Mouse (Mus musculus) frontal cortex, postnatal 14 days (tissue): ENCODE data around the gene Gstm7.
"Not testable (repeated sequence)": the region's sequence is repeated elsewhere in the genome, so short reads cannot be mapped to it uniquely, and the experiment has no call there.

Experiments used
- DNase-seq, 2 experiments: peaks; one replicate each; pipeline ENCODE4 v3.0.0; 2022; ENCODE audit warnings: low spot score in 2 of 2

Gene Gstm7

GRCm38 (mm10) chr3:107935268-107935667 is 3.7 kb upstream of the Gstm7 start:
- no peak for DNase-seq

GRCm38 (mm10) chr3:107932128-107932527 is 511 bp upstream of the Gstm7 start:
- no peak for DNase-seq

- no peak for DNase-seq
Measured at GRCm38 (mm10) chr3:107931134-107931533, 483 bp downstream of the Gstm7 start.

DNA sequence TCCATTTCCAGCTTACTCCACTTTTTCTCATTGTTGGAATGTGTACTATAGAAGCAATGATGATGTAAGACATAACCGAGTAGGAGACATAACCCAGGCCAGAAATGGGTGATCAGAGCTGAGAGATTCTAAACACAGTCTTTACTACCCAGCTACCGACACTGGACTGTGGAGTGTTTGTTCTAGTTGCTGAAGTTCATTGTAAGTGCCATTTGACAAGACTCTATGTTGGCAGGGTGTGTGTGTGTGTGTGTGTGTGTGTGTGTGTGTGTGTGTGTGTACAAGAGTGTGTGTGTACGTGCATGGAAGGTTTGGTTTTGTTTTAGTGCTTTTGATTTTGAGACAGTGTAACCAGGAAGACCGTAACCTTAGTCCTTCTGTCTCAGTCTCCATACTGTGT is 1.9 kb downstream of the Gstm7 start:
- no peak for DNase-seq

- DNase-seq, result no peak
Measured at GRCm38 (mm10) chr3:107929243-107929642, 2.4 kb downstream of the Gstm7 start.

GRCm38 (mm10) chr3:107928691-107929090 is 2.9 kb downstream of the Gstm7 start:
- DNase-seq, result no peak

DNA sequence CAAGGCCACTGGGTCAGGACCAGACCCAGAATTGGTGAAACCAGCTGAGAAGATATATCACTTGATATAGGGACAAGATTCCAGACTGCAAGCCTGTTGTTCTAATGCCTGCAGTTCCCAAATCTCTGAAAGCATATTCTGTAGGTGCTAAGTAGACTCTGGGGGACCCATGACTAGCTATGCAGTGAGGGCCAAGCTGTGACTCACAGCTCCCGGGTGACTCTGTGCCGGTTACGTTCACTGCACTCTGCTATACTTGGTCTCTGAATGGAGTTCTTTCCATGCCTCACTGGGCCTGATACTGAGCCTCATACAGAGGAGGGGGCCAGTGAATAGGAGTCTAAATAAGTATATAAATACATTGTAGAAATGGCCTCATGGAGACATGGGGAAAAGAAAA is 3.8 kb downstream of the Gstm7 start:
- DNase-seq, result no peak

GRCm38 (mm10) chr3:107925335-107925734 is 6.3 kb downstream of the Gstm7 start:
- DNase-seq, result no peak

GRCm38 (mm10) chr3:107920348-107920747 is 11.3 kb downstream of the Gstm7 start:
- DNase-seq, result no peak

DNA sequence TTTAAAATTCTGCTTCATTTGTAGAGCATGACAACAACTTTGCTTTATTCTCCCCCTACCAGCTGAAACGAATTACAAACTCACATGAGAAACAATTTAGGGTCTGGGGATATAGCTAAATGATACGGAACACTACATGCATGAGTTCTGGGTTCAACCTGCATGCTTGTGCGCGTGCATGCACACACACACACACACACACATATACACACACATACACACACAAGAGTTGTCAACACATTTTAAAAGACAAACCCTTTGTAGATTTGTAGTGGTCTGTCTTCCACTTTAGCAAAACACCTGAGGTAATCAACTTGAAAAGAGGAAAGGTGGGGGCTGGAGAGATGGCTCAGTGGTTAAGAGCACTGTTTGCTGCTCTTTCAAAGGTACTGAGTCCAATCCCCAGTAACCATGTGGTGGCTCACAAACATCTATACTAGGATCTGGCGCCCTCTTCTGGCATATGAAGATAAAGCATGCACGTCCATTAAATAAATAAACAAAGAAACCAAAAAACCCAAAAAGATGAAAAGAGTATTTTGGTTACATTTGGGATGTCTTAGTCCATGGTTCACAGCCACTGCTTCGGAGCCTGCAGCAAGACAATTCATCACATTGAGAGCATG is 13.7 kb downstream of the Gstm7 start:
- peak in 1 of 2 experiments; percentile 57 for DNase-seq

- DNase-seq, result no peak
Measured at GRCm38 (mm10) chr3:107917097-107917496, 14.5 kb downstream of the Gstm7 start.

DNA sequence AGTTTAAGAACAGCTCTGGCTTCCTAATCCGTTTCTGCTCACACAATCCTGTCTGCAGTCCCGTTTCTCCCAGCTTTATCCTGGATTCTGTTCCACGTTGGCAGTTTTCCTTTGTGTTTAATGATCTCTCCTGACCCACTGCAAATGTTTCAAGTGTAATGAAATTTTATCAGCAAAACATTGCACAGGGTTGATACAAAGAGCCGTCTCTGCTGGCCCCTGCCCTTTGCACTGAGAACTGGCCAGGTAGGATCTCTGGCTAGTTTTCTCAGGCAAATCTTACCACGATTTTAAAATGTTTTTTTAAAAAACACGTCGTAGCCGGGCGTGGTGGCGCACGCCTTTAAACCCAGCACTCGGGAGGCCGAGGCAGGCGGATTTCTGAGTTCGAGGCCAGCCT is 14.9 kb downstream of the Gstm7 start:
- no peak for DNase-seq

DNA sequence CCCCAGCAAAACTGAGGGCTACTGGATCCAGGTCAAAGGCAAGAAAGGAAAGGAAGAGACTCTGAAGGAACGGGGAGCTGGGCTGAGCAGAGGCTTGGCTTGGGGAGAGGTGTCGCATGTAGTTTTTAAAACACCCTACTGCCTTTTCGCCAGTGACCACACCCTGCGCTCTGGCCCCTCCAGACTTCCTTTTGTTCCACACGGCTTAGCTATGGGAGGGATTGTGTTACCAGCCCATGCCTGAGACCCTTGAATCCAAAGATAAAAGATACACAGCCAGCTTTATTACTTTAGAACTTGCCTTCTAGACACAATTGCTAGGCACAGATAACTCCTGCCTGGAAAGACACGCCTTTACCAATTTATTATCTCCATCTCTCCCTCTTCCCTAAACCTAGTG is 25.7 kb downstream of the Gstm7 start:
- no peak for DNase-seq

DNA sequence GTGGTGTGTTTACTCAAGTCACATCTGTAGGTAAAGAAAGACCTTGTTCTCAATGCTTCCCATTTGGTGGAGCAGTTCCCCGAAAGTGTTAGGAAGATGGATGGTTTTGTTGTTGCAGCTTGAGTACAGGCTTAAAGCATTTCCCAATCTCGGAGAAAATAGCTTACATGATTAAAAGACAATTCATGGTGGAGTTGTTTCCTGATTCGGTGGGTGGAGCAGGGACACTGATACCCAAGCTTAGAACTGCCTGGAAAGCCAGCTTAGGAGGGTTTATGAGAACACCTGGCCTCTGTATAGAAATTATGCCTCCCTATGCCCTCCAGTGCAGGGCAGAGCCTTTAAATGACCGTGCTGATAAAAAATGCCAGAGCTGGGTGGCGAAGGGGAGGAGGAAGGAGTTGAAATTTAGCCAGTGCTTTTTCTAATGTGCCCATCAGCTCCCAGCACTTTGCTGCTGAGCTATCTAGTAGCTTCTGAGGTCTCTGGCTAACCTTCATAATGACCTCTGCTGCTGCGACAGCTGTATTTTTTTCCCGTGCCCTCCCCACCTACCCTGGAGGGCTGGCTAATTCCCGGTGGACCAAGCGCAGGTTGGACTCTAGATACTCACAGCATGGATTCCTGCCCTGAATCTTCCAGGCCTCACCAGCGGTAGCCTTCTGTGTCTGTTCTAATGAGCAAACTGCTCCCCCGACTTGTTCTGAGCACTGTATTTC is 30.5 kb downstream of the Gstm7 start:
- DNase-seq, result no peak

- no peak for DNase-seq
Measured at GRCm38 (mm10) chr3:107898691-107899090, 32.9 kb downstream of the Gstm7 start.

DNA sequence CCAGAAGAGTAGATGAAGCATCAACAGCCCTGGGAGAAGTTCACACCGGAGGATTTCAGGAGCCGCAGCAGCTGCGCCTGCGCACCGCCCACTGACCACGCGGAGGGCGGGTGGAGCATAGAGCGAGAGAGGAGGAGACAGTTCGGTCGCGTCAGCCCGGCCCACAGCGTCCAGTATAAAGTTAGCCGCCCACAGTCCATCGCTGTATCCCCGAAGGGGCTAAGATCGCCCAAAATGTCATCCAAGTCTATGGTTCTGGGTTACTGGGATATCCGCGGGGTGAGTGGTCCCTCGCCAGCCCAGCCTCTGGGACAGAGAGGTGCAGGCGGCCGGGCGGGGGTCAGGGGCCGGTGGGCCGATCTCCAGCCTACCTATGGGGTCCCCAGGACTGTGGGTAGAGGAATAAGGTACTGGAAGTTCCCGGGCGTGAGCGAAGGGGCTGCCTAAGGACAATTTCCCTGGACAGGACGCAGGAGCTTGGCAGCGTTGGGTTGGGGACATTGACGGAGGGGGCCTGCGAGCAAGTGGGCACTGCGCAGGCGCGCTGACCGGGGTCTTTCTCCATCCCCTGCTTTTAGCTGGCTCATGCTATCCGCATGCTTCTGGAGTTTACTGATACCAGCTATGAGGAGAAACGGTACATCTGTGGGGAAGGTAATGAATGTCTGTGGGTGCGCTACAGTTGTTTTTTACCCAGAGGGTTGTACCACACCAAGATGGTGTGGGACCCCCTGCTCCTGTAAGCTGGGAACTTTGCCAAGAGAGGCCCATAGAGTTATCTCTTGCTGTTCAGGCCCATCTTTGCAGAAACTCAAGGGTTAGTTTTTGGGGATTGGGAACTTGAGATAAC is 35.7 kb downstream of the Gstm7 start, which contains the start of gene Gstm5:
TSS of gene Gstm5 (plus strand) at position 102 of the 850 bp plus-strand sequence.
- DNase-seq, result peak; percentile 80

- DNase-seq, result no peak
Measured at GRCm38 (mm10) chr3:107895194-107895719, 36.4 kb downstream of the Gstm7 start.

DNA sequence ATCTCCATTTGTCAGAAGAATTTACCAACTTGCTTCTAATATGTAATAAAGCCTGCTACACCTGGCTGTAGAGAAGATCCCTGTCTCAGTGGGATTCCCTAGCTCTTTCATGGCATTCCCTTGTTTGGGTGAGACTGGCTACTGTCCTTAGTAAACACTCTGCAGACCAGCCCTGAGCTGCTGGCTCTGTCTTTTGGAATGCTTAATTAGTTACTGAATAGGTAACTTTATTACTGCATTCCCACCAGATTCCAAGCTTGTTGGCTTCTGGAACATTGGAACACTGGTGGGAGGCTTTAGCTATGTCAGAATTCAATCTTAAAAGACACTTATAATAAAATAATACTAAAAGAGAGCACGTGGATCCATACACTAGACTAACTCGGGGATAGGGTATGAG is 42.4 kb downstream of the Gstm7 start:
- DNase-seq, result not testable (repeated sequence)

- peak; percentile 36 to 65 for DNase-seq
Measured at GRCm38 (mm10) chr3:107887674-107888495, 43.7 kb downstream of the Gstm7 start.

- DNase-seq, result no peak
Measured at GRCm38 (mm10) chr3:107877747-107878736, 53.6 kb downstream of the Gstm7 start.
